In the genomic region with DNA sequence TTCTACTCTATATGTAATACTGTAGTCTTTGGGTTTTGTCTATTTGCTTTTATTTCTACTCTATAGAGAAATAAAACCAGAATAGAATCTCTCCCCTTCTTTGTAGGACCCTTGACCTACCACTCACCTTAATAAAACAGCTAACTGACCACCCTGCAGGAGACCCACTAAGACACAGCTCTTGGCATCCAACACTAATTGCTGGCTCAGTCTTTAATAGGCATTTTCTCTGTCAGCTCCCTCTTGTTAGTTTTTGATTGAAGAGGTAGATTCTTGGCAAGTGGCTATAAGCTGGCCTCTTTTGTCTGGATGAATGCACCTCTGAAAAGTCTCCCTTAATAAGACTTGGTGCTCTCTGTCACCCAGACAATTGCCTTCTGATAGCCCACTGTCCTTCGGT, we compare ENCODE assay signal across 20 mouse cellular contexts.
"Had no signal": no experiment of that assay in that cellular context is flagged by ENCODE, and none has a peak within 500 bp of the region (broad histone marks: within the 10 kb centered on the region; RNA-seq: fewer than 3 reads in every experiment).

No protein-coding gene starts in this region.

- H3K27me3 ChIP-seq: limb, embryonic 13.5 days; liver, embryonic 12.5 days; liver, embryonic 15.5 days; lung, embryonic 15.5 days; megakaryocyte, embryonic 14.5 days; midbrain, embryonic 13.5 days; neural tube, embryonic 12.5 days; neural tube, embryonic 15.5 days had no signal

- H3K9me3 ChIP-seq: limb, embryonic 10.5 days; limb, embryonic 13.5 days; liver, embryonic 12.5 days; liver, embryonic 15.5 days; lung, embryonic 15.5 days; megakaryocyte, embryonic 14.5 days; midbrain, embryonic 10.5 days; midbrain, embryonic 13.5 days; neural tube, embryonic 12.5 days; neural tube, embryonic 15.5 days had no signal

- ATAC-seq: liver, embryonic 12.5 days; midbrain, embryonic 13.5 days had no signal

- DNase-seq: kidney, postnatal 25 days; layer of hippocampus, adult 9-11 months; liver; lung, adult 18-20 months; lung, postnatal 10 days; lung, postnatal 36 days; thymus, adult 18-20 months; thymus, postnatal 36 days had no signal

- H3K4me1 ChIP-seq: limb, embryonic 10.5 days; limb, embryonic 13.5 days; liver, embryonic 12.5 days; liver, embryonic 15.5 days; lung, embryonic 15.5 days; megakaryocyte, embryonic 14.5 days; midbrain, embryonic 10.5 days; midbrain, embryonic 13.5 days; neural tube, embryonic 12.5 days; neural tube, embryonic 15.5 days had no signal

- H3K36me3 ChIP-seq: limb, embryonic 10.5 days; limb, embryonic 13.5 days; liver, embryonic 12.5 days; liver, embryonic 15.5 days; lung, embryonic 15.5 days; midbrain, embryonic 10.5 days; midbrain, embryonic 13.5 days; neural tube, embryonic 12.5 days; neural tube, embryonic 15.5 days had no signal

- H3K4me3 ChIP-seq: layer of hippocampus, adult 2 months; limb, embryonic 10.5 days; limb, embryonic 13.5 days; liver, embryonic 12.5 days; liver, embryonic 15.5 days; lung, embryonic 15.5 days; megakaryocyte, embryonic 14.5 days; midbrain, embryonic 10.5 days; midbrain, embryonic 13.5 days; neural tube, embryonic 12.5 days; neural tube, embryonic 15.5 days had no signal

- H3K4me2 ChIP-seq: limb, embryonic 13.5 days; liver, embryonic 12.5 days; liver, embryonic 15.5 days; lung, embryonic 15.5 days; midbrain, embryonic 13.5 days; neural tube, embryonic 12.5 days; neural tube, embryonic 15.5 days had no signal

- H3K9ac ChIP-seq: limb, embryonic 13.5 days; liver, embryonic 12.5 days; liver, embryonic 15.5 days; lung, embryonic 15.5 days; midbrain, embryonic 13.5 days; neural tube, embryonic 12.5 days; neural tube, embryonic 15.5 days had no signal

- H3K27ac ChIP-seq: kidney, postnatal 0 days; layer of hippocampus, adult 2 months; limb, embryonic 10.5 days; limb, embryonic 13.5 days; liver, embryonic 12.5 days; liver, embryonic 15.5 days; lung, embryonic 15.5 days; midbrain, embryonic 10.5 days; midbrain, embryonic 13.5 days; neural tube, embryonic 12.5 days; neural tube, embryonic 15.5 days had no signal
